Mouse (Mus musculus): ENCODE data around the gene Defb21. TPM values are rescaled to one million over a fixed set of nuclear protein-coding genes. Genes with fewer than 3 reads are reported as not detected.

Defb21 gene
- not detected for total RNA-seq (2022)

DNA sequence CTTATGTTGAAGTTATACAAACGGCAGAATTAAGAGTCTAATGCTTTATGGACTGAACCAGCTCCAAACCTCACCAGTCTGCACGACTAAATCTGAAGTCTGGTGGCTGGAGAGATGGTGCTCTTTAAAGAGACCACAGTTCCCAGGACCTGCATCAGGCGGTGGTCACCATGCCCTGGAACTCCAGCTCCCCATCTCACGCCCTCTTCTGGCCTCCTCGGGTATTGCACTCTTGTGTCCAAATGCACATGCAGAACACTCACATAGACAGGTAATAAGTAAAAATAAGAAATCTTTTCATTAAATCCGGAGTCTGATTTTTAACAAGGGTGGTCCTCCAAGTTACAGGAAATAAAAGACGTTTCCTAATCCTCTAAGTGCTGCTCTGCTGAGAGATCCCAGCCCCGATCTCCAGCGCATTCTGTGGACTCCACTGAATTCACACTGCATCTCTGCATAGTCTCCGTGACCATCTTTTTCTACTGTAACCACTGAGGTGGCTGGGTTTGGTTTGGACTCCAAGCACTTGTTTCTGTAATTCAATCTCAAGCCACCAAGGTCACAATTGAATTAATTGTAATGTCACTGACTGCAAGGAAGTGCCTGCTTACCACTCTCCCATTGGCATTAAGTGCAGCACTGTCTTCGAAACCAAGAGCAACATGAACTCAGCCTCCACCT, at the start of gene Defb21:
TSS of gene Defb21 (plus strand) at position 631 of the 681 bp plus-strand sequence.
- no peak for DNase-seq (ENCODE audit: low spot score in 2 of 2)

DNA sequence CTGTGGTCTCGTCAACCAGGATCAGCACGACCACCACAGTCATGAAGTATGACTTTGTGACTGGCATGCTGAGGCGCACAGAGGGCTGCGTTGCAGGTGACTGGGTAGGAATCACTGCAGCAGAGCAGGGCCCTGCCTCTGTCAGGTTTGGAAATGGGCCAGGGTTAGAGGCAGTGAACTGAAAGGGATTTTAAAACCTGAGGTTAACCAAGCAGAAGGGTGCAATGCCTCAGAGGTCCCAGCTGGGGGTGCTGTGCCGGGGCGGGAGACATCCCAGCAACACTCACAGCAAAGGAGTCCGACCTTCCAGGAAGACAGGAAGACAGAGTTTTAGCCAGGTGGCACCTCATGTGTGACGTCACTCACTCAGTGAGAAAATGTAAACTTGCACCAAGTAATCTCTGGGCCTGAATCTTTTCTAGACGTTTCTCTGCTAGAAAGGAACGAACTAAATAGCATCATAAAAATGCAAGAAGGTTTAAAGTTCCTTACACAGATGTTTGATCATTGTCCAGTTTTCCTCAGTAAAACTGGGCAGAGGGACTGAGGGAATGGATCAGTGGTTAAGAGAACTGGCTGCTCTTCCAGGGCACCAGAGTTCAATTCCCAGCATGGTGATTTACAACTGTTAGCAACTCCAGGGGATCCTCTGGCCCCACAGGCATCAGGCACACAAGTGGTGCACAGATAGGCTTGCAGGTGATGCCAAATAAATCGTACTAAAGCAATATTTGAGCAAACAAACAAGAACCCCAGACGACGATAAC, 32.4 kb upstream of the Defb21 start, which contains the start of gene Defb29:
TSS of gene Defb29 (minus strand) at position 155 of the 767 bp plus-strand sequence.
- DNase-seq (ENCODE audit: low spot score in 2 of 2): no peak

DNA sequence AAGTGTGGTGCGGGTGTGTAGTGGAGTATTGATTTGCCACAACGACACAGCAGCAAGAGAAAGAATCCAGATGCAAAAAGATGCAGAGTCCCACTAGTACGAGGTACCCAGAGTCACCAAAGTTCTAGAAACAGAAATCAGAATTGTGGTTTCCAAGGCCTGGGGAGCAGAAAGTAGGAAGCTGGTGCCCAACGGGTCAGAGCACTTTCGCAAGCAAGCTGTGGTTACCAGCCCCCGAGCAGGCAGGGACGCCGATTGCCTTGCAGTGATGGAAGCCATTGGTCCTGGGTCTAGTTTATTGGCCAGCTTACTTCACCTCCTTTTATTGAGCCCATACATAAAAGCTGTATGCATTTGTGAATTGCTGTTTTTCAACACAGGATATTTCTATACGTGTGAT, 30.6 kb upstream of the Defb21 start:
- DNase-seq (ENCODE audit: low spot score in 2 of 2): no peak

DNA sequence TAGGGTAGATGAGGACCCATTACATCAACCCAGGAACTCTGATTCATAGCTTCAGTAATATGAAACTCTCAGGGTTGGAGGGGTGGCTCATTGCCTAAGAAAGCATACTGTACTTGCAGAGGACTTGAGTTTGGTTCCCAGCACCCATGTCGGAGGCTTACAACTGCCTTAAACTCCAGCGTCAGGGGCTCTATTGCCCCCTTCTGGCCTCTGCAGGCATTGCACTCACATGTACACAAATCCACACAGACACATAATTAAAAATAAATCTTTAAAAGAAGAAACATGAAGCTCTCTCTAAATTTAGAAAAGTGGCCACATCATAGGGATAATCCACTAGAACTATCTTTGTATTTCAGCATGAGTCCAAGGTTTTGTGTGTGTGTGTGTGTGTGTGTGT, 29.6 kb upstream of the Defb21 start:
- no peak for DNase-seq (ENCODE audit: low spot score in 2 of 2)

DNA sequence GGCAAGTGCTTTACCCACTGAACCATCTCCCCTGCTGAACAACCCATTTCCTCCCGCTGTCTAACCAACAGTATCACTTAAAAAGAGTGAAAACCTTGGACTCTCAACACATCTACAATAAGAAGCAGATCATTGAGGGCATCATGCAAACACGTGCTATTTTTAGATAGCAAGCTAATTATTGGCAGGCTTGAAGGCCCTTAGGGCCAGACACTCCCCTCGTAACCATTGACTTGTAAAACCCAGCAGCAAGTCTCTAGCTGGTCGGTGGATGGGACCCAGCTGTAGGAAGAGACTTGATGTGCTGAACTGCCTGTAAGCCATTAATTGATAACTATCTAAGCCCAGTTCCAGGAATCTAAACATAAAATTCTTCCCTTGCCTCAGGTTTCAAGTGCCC, 29.1 kb upstream of the Defb21 start:
- DNase-seq (ENCODE audit: low spot score in 2 of 2): no peak

DNA sequence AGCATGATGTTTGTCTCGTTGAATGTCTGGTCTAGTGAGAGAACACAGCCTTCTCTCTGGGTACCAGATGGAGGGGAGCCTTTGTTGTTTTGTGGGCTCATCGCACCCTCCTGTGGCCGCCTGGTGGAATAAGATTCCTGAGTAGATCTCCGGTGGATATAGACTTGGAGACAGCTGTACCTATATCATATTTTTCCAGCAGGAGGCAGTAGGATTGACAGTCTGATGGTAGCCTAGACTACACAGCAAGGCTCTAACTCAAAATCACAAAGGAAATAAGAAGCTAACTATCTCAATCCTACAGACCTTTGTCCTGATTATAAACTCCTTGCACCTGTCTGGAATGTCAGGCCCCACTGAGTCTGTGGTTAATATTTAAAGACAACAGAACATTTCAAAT, 27.9 kb upstream of the Defb21 start:
- peak; percentile 66 to 74 for DNase-seq (ENCODE audit: low spot score in 2 of 2)

DNA sequence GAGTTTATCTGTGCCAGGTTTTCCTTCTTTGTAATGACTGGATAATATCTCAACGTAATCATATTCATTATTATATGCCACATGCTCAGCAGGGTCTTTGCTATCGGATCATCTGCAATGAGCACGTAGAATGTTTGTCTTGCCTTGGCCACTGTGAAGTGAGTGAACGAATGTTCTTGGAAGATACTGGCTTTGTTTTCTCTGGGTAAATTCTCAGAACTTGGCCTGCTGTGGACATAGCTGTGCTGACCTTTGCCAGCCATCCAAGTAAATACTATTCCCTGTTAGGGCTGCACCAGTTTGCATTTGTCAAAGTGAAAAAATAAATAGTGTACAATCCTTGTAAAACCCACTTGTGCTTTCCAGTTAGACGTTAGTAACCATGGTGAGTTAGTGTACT, 24.4 kb upstream of the Defb21 start:
- DNase-seq (ENCODE audit: low spot score in 2 of 2): no peak

DNA sequence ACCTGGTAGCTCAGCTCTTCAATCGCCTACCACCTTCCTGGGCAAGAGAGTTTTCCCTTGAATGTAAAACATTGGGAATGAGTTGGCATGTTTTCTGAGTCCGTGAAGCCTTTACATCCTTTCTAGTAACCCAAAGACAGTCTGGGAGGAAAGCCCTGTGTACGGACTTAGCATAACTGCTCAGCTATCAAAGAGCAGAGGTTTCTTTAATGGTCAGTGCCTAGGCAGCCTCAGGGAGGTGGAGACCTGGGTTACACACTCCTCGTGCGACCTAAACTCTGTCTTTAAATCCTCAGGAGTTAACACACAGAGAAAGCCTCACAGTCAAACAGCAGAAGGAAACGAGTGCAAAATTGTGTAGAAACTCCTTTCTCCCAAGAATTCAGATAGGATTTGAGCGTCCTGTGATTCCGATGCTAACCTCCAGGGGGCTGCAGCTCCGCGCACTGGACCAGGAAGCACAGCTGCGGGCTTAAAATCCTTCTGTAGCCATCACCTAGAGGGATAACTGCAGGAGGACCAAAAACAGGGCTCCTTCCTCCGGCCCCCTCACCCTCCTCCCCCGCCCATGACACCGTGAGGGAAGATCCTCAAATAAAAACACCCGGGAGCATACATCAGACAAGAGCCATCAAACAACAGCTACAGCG, 18.6 kb upstream of the Defb21 start:
- DNase-seq (ENCODE audit: low spot score in 2 of 2): peak; percentile 22 to 54

DNA sequence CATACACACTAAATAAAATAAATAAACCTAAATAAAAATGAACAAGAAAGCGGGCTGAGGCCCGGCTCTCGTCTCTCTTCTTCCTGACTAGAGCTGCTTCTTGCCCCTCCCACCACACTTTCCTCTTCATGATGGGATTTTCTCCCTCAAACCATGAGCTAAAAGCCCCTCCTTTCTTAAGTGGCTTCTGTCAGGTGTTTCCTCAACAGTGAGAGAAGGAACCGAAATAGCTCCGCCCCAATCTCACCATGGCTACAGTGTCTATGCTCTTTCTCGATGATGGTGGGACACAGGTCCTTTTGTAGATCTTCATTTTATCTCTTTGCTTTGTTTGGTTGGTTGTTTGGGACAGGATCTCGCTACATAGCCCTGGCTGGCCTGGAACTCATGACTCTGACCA, 15.9 kb upstream of the Defb21 start:
- DNase-seq (ENCODE audit: low spot score in 2 of 2): no peak

DNA sequence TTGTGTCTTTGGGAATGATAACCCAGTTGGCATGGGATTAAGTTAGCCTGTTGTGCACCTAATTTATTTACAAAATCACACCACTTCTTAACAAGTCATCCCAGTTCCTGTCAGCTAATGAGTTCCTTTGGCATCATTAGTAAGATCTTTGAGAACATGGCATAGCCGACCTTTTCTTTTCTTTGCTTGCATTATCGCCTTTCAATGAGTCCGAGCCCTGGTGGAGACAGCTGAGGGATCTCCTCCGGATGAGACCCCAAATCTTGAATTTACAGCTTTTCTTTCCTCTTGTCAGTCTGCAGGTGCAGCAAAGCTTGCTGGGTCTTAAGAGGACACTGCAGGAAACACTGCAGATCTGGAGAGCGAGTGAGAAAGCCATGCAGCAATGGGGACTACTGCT, 3.5 kb upstream of the Defb21 start, which contains the start of gene Gm17416:
TSS of gene Gm17416 (plus strand) at position 301 of the 400 bp plus-strand sequence.
- DNase-seq (ENCODE audit: low spot score in 2 of 2): no peak

DNA sequence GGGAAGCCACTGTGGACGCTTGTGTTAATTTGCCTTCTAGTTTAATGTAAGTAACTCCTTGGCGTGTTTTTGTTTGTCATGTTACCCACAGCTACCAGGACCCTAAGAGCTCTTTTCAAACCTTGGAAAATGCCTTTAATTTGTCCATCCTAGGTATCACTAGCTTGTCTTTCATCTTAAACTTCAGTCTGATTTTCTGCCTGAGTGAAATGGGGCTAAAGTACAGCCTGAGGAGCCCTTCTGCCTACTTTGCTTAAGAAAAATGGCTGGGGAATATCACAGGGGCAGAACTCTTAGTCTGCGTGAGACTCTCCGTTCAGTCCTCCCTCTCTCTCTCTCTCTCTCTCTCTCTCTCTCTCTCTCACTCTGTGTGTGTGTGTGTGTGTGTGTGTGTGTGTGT, 2.7 kb upstream of the Defb21 start:
- no peak for DNase-seq (ENCODE audit: low spot score in 2 of 2)

DNA sequence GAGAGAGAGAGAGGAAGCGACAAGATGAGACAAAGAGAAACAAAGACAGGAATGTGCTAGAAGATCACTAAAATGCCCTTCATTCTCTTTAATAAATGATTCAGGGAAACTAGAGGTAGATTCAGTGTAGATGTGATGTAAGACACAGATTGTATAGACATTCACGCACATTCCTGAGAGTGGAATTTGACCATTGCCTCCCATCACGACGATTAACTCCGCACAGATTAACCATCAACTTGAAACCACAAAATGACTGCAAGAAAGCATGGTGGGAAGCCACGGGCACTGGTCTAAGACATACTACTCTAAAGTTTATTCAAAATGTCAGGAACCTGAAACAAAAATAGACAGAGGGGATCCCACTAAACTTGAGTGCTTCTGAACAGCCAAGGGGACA, 2.2 kb upstream of the Defb21 start:
- no peak for DNase-seq (ENCODE audit: low spot score in 2 of 2)

DNA sequence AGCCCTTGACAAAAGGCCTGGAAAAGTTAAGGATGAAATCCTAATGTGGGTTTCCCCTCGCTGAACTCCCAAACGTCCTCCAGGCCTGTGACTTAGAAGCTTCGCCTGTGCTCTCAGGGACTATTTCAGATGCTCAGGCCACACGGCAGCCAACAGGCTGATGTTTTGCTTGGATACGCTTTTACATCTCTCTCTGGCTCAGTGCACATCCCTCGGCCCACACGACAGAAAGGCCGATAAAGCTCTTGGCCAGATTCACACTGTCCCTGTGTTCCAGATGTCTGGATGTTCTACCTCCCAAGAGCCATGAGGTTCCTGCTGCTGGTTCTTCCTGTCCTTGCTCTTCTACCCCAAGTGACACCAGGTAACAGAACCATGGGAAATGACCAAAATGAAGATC, 940 bp downstream of the Defb21 start:
- DNase-seq (ENCODE audit: low spot score in 2 of 2): no peak

DNA sequence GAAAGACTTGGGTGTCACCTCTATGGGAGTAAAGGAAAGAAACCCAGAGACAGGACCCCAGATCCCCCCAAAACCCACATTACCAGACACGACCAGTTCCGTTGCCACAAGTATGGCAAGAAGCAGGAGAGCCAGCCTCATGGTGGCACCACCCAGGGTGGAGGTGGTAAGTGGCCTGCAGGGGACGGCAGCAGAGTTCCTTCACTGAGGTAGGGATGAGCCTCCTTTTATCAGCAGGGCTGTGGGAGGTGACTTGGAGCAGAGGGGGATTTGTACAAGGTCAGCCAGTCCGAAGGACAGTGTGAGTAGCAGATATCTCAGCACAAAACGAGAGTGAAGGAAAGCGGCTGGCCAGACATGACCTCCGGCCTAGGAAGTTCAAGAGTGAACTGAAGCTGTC, 7.6 kb downstream of the Defb21 start, which contains the start of gene Defb19:
TSS of gene Defb19 (minus strand) at position 206 of the 400 bp plus-strand sequence.
- DNase-seq (ENCODE audit: low spot score in 2 of 2): no peak

DNA sequence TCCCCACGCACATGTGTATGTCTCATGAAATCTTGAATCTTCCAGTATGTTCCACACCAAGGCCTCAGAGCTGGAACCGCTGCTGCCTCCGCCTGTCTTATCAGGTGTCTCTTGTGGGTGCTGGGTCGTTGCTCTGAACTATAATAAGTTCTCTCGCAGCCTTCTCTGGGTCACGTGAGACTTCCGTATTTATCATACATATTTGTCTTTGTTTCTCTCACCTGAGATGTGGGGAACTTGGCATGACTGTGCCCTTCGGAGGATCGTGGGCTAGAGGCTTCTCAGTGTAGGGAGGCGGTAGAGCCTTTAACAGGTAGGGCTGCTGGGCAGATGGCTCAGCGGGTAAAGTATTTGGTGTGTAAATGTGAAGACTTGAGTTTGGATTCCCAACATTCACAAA, 8.1 kb downstream of the Defb21 start:
- no peak for DNase-seq (ENCODE audit: low spot score in 2 of 2)

DNA sequence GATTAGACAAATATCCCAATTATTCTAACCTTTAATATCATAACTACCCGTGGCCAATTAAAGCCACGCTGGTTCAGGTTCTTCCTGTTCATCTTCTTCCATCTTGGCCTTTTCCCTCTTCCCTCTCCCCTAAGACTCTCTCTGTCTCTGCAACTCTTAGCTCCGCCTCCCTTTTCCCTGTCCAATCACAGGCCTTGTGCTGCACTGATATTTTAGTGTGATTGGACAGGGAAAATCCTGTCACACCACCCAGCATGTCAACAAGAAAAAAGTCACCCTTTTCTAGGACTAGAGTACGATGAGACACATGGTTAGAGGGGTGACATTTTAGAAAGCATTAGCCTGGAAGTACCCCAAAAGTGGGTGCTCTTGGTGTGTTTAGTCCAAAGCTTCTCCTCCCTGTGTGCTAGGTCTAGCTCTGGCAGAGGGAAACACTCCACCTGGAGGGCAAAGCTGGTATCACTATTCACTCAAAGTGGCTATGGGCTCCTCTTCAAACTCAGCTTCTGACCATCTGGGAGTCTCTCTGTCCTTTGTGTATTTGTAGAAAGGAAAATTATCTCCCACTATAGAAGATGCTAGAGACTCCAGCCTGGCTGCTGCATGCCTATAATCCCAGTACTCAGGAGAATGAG, 14.5 kb downstream of the Defb21 start:
- peak in 1 of 2 experiments; percentile 12 for DNase-seq (ENCODE audit: low spot score in 2 of 2)

DNA sequence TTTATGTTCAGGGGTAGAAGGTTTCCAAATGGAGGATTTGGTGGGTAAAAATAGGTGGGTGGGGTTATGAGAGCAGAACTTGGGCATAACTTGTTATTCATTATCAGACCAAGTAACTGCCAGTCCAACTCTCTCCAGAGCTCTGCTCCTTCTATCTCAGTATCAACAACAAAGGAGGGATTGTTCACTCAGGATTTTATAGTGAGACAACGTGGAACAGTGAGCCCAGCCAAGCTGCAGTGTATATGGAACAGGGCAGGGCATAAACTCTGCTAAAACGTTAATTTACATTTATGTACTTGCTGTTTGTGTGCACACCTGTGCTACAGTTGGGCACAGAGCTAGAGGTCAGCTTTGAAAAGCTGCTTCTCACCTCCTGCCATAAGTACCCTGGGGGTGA, 15.9 kb downstream of the Defb21 start:
- DNase-seq (ENCODE audit: low spot score in 2 of 2): no peak

DNA sequence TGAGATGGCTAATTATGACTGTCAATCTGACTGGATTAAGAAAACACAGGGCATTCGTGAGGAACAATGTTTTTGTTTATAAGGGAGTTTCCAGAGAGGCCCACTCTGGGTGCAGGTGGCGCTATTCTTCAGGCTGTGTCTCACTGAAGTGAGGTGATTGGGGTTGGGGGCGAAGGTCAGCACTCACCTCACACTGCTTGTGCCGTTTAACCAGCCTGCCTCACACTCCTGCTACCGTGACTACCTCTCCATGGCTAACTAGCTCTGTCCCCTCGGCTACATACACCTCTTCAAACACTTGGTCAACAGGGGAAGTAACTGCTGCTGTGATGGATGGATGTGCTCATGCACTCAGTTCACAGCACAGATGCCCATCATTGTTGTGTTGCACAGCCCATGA, 16.5 kb downstream of the Defb21 start:
- no peak for DNase-seq (ENCODE audit: low spot score in 2 of 2)

DNA sequence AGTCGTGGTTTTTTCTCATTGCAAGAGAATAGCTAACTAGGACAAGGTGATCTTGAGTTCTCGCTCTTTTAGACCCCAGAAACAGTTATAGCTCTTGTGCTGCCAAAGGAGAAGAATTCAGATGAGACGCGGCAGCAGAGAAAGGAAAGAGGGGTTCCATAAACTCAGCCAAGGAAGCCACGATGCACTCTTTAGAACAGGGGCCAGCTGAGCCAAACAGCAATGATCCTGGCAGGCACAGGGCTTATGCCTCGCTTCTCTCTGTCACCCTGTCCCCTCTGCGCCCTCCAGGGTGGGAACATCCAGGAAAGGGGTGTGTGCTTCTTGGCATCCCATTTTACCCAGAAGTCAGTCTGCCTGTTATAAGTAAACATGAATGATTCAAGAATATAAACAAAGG, 26.8 kb downstream of the Defb21 start, which contains the start of gene Defb45:
TSS of gene Defb45 (minus strand) at position 101 of the 400 bp plus-strand sequence.
- DNase-seq (ENCODE audit: low spot score in 2 of 2): no peak

DNA sequence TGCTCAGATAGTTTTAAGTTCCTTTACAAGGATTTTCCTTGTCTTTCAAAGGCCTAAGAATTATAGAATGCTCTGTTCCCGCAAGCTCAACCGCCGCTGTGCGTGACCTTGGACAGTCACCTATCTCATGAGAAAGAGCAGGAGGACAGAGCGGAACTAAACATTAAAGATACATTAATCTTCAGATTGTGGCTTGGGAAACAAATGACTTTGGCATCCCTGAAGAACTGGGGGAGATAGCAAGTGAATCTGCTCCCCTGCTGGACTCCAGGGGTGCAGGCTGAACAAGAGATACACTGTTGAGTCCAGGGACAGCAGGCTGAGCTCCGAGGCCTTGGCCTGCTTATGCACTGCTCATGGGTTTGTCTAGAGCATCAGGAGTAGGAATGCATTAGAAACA, 27.5 kb downstream of the Defb21 start:
- DNase-seq (ENCODE audit: low spot score in 2 of 2): no peak

DNA sequence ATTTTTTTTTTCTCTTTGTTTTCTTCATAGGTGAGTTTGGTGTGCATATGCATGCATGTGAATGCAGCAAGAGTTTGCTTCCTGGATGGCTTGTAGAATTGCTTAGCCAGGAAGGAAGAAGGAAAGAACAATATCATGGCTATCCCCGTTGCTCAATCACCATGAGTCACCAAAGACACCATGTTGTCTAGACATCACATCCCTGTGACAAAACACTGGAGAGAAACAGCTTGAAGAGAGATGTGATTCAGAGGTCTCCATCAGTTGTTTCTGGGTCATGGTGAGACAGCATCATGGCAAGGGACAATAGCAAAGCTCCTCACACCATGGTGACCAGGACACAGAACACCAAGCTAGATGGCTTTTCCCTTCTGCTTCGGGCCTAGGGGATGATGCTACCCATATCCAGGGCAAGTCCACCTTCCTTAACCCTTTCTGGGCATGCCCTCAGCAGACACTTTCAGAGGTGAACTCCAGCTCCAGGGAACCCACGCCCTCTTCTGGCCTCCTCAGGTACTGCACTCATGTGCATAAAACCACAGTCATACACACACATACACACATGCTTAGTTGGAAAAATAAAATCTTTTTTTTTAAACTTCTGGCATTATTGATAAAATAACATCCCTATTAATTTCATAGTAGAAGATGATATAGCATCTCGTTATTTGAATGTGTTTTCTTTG, 28.9 kb downstream of the Defb21 start:
- no peak for DNase-seq (ENCODE audit: low spot score in 2 of 2)
